Mouse (Mus musculus) CD4-positive, CD25-positive, alpha-beta regulatory T cell, adult 4 months (primary cell): ENCODE measurements around the gene Zfp873. TPM values are rescaled to one million over a fixed set of nuclear protein-coding genes. Genes with fewer than 3 reads are reported as not detected.
A peak's percentile ranks its signal among the peaks of the same experiment; 100 is the strongest.
"Not testable (repeated sequence)": the region's sequence is repeated elsewhere in the genome, so short reads cannot be mapped to it uniquely, and the experiment has no call there.

ENCODE experiments used
- ATAC-seq: one replicate; pipeline ENCODE4 v1.8.0; 2017
- polyA plus RNA-seq, 2 experiments: library from polyadenylated mRNA; unstranded; fragments of 100-300 nt; shearing (Covaris generic); gene quantifications; one replicate each; pipeline ENCODE4 v1.2.1; 2017

The Zfp873 gene
- polyA plus RNA-seq, result 10 to 100 TPM; 12.3 to 20.0 TPM

- ATAC-seq, result peak; percentile 98
Observed at GRCm38 (mm10) chr10:82047597-82048459, at the start of gene Zfp873. Gene Zfp873, plus strand, starts transcription at chr10:82048123.

GRCm38 (mm10) chr10:82003209-82003608 lies 44.7 kb upstream of the Zfp873 start:
- ATAC-seq, result not testable (repeated sequence)

GRCm38 (mm10) chr10:82004822-82005221 lies 43.1 kb upstream of the Zfp873 start:
- ATAC-seq, result peak; percentile 63

GRCm38 (mm10) chr10:82042191-82042590 lies 5.7 kb upstream of the Zfp873 start:
- no peak for ATAC-seq

GRCm38 (mm10) chr10:82046603-82047002 lies 1.3 kb upstream of the Zfp873 start:
- no peak for ATAC-seq

- ATAC-seq, result not testable (repeated sequence)
Observed at GRCm38 (mm10) chr10:82048460-82048804, 509 bp downstream of the Zfp873 start.

GRCm38 (mm10) chr10:82082728-82083621 lies 35.1 kb downstream of the Zfp873 start, which contains the start of gene BC024063:
Gene BC024063, plus strand, starts transcription at chr10:82083353.
- ATAC-seq, result peak; percentile 96

- not testable (repeated sequence) for ATAC-seq
Observed at GRCm38 (mm10) chr10:82083622-82083971, 35.7 kb downstream of the Zfp873 start.

Other genes starting within 250 kb of the Zfp873 start
- 1 to 10 TPM; 4.5 to 5.6 TPM for gene Gm4767, start 235.9 kb upstream of the Zfp873 start, polyA plus RNA-seq
- 10 to 100 TPM; 10.5 to 12.7 TPM for gene Gm32687, start 184.2 kb upstream of the Zfp873 start, polyA plus RNA-seq
- gene Zfp781, start 117.6 kb upstream of the Zfp873 start, polyA plus RNA-seq, result 1 to 10 TPM; 1.1 to 2.0 TPM
- gene BC024063, start 35.2 kb downstream of the Zfp873 start, polyA plus RNA-seq, result 1 to 10 TPM; 4.1 to 5.6 TPM
- 10 to 100 TPM in 1 of 2 experiments, 1 to 10 TPM in 1; 9.0 to 13.8 TPM for gene AU041133, start 79.9 kb downstream of the Zfp873 start, polyA plus RNA-seq
- 10 to 100 TPM in 1 of 2 experiments, 1 to 10 TPM in 1; 9.9 to 12.2 TPM for gene Zfp938, start 193.2 kb downstream of the Zfp873 start, polyA plus RNA-seq